Mouse (Mus musculus) liver, adult 2 months (tissue): ENCODE results near the gene Arhgap10.

Experiments
- CTCF ChIP-seq: fragments of 200-500 bp; IDR thresholded peaks from 2 replicates; pipeline ENCODE4 v1.5.1; 2011; ENCODE audit warnings: low read depth, low read length, control low read depth
- POLR2A ChIP-seq: fragments of 200-500 bp; IDR thresholded peaks from 2 replicates; pipeline ENCODE4 v1.6.1; 2011; ENCODE audit warnings: low read length, control low read depth; ENCODE audit not compliant: insufficient read depth; ENCODE audit errors: extremely low read depth

DNA sequence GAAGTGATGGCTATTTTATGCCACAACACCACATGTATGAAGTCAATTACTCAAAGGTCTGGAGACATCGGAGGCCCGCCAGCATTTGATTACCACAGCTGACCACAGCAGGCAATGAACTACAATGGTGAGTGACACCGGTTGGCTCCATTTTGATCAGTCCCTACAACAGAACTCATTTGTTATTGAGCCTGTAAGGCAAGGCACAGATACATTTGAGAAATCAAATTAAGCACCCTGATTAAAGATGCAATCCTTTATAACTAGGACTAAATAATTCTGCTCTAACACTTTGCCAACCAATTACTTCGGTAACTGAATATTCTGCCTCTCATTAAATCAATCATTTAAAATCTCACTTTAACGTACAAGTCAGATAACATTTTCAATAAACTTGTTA is 157.3 kb downstream of the Arhgap10 start:
- no peak for TF ChIP-seq CTCF
- TF ChIP-seq POLR2A: no peak
